Comparison of ENCODE assay signal across 9 mouse cellular contexts in genomic region chr2:158534090-158534489, GRCm38 (mm10). TPM values are rescaled to one million over a fixed set of nuclear protein-coding genes. Genes with fewer than 3 reads are reported as not detected.
DNase-seq lines count a peak whose midpoint lies in the region; ATAC-seq and TF ChIP-seq lines count a peak whose summit lies in the region.
"Had no signal": no experiment of that assay in that cellular context is flagged by ENCODE, and none has a peak within 500 bp of the region (broad histone marks: within the 10 kb centered on the region; RNA-seq: fewer than 3 reads in every experiment).

No protein-coding gene starts in this region.

- H3K9me3 ChIP-seq in midbrain, embryonic 10.5 days (replicated peaks), result peaks cover 5% of the 10 kb centered on the region; the same call in 1 of the 2 replicates

- POLR2A ChIA-PET in Patski (lab: Charles Lee), result interaction anchor here (0.8 kb wide), 1 partner anchor 12 kb away, joined by 3 read pairs; no protein-coding TSS in a partner anchor

- in situ Hi-C loops in Patski (cut with MboI; ENCODE audit: low pct_unique_long_range_greater_than_20kb), result no loop called here

- CTCF ChIA-PET in Patski (lab: Charles Lee), result interaction anchor here (0.9 to 1.8 kb wide), 4 partner anchors 11 to 108 kb away, joined by 3 to 6 read pairs (median 4); partner anchors contain the start of gene Actr5

- TF ChIP-seq CTCF in Patski (IDR thresholded peaks at IDR 0.05), result peak; percentile 88

- peak; percentile 67 to 73 for DNase-seq in left cerebral cortex, adult 18-20 months (ENCODE audit: low spot score in 2 of 2)
- DNase-seq in left cerebral cortex, adult 11 months (ENCODE audit: low spot score), result no peak
- no peak for DNase-seq in Patski (ENCODE audit: low read depth, low spot score)
- DNase-seq in heart, postnatal 10 days, result peak; percentile 53 to 72
- DNase-seq in layer of hippocampus, postnatal 36 days, result peak; percentile 50 to 58
- peak; percentile 67 for DNase-seq in midbrain, embryonic 10.5 days (ENCODE audit: low spot score)
- DNase-seq in skeletal muscle tissue, adult 2 months (ENCODE audit: low read depth, low spot score), result peak; percentile 10

- intact Hi-C loops in heart, postnatal 10 days (cut with DNase I), result no loop called here

- 13% methylated on average over 4 of the region's 4 CpGs for WGBS in midbrain, embryonic 10.5 days

- no peak overlapping the region for H3K27ac ChIP-seq in midbrain, embryonic 10.5 days (replicated peaks)

- H3K4me3 ChIP-seq in midbrain, embryonic 10.5 days, result no peak overlapping the region

- ATAC-seq in Patski, result peak; percentile 89
- peak; percentile 97 for ATAC-seq in common myeloid progenitor, adult 5-6 weeks (replicated peaks; ENCODE audit: low read depth, poor library complexity, severe bottlenecking)

- no peaks in the 10 kb centered on the region; the same call in 1 of the 2 replicates for H3K4me1 ChIP-seq in midbrain, embryonic 10.5 days

- H3K36me3 ChIP-seq in midbrain, embryonic 10.5 days, result no peaks in the 10 kb centered on the region

- no peaks in the 10 kb centered on the region for H3K27me3 ChIP-seq in Patski
- no peaks in the 10 kb centered on the region for H3K27me3 ChIP-seq in midbrain, embryonic 10.5 days (ENCODE audit: low read depth, poor library complexity, severe bottlenecking)

RNA-seq across cellular contexts. Expression of gene Arhgap40, which starts 21.5 kb away (rescaled TPM):
- total RNA-seq in left cerebral cortex, adult 18-20 months (2021), result not detected
- 0.18 TPM for polyA plus RNA-seq in Patski (2021)
- total RNA-seq in common myeloid progenitor, adult 5-6 weeks (2017), result not detected in 2 replicates
- not detected for total RNA-seq in heart, postnatal 10 days (2021)
- total RNA-seq in layer of hippocampus, postnatal 36 days (2021), result not detected
- polyA plus RNA-seq in midbrain, embryonic 10.5 days (2016; fragmentation: Nextera tagmentation; extraction: Ambion mirVana), result 0.21 and 0.35 TPM in 2 replicates

RNA-seq across cellular contexts. Expression of gene Adig, which starts 31.7 kb away (rescaled TPM):
- total RNA-seq in left cerebral cortex, adult 18-20 months (2021), result not detected
- polyA plus RNA-seq in Patski (2021), result not detected
- not detected in 2 replicates for total RNA-seq in common myeloid progenitor, adult 5-6 weeks (2017)
- total RNA-seq in heart, postnatal 10 days (2021), result 10 to 100 TPM in 1 of 2 experiments, 1 to 10 TPM in 1; 5.5 to 19.7 TPM
- not detected for total RNA-seq in layer of hippocampus, postnatal 36 days (2021)
- polyA plus RNA-seq in midbrain, embryonic 10.5 days (2016; fragmentation: Nextera tagmentation; extraction: Ambion mirVana), result not detected in 2 replicates
- polyA plus RNA-seq: frontal cortex, adult 2 months had no signal

Comparison
In these comparisons a context has a peak if more than half of its experiments do, and no peak if none do; other contexts are left out.
1. DNase-seq: peak in left cerebral cortex, adult 18-20 months (2 of 2), heart, postnatal 10 days (2 of 2), layer of hippocampus, postnatal 36 days (2 of 2), midbrain, embryonic 10.5 days (single experiment) and skeletal muscle tissue, adult 2 months (single experiment); none in left cerebral cortex, adult 11 months (single experiment) and Patski (single experiment).